Mouse (Mus musculus) limb, embryonic 14.5 days (tissue): Measurements from ENCODE around the gene Zfp112. TPM values are rescaled to one million over a fixed set of nuclear protein-coding genes. Genes with fewer than 3 reads are reported as not detected.

Experiments used
- ATAC-seq: fragments of 200-750 bp; cut with Nextera tagmentation; 2 replicates; pipeline ENCODE4 v1.8.0; 2017; ENCODE audit warnings: low read depth, moderate number of reproducible peaks, moderate TSS enrichment; ENCODE audit not compliant: low FRiP score
- DNase-seq: peaks from one replicate; pipeline ENCODE4 v3.0.0-alpha.2; 2015; ENCODE audit warnings: low spot score
- H3K27ac ChIP-seq: fragments of 300-500 bp; sonication (generic); replicated peaks from 2 replicates; pipeline ENCODE4 v1.5.1; 2014; ENCODE audit warnings: low read depth, mild to moderate bottlenecking, low read length, moderate library complexity, mixed read lengths
- H3K27me3 ChIP-seq: fragments of 300-500 bp; sonication (generic); 2 replicates; pipeline ENCODE4 v1.6.1; 2014; ENCODE audit warnings: low read length, mixed read lengths; ENCODE audit not compliant: control insufficient read depth, insufficient read depth
- H3K36me3 ChIP-seq: fragments of 300-500 bp; sonication (generic); 2 replicates; pipeline ENCODE4 v1.6.1; 2014; ENCODE audit warnings: mild to moderate bottlenecking, low read length, moderate library complexity, mixed read lengths; ENCODE audit not compliant: control insufficient read depth, insufficient read depth
- H3K4me1 ChIP-seq: fragments of 300-500 bp; sonication (generic); 2 replicates; pipeline ENCODE4 v1.6.1; 2014; ENCODE audit warnings: antibody characterized with exemption, low read length, mixed read lengths; ENCODE audit not compliant: control insufficient read depth, insufficient read depth
- H3K4me2 ChIP-seq: fragments of 300-500 bp; sonication (generic); replicated peaks from 2 replicates; pipeline ENCODE4 v1.6.1; 2014; ENCODE audit warnings: low read depth, mild to moderate bottlenecking, low read length, moderate library complexity; ENCODE audit not compliant: severe bottlenecking
- H3K4me3 ChIP-seq: fragments of 300-500 bp; sonication (generic); replicated peaks from 2 replicates; pipeline ENCODE4 v1.5.1; 2014; ENCODE audit warnings: low read length
- H3K9ac ChIP-seq: fragments of 300-500 bp; sonication (generic); 2 replicates; pipeline ENCODE4 v1.6.1; 2014; ENCODE audit warnings: mild to moderate bottlenecking, low read depth, low read length, moderate library complexity; ENCODE audit not compliant: severe bottlenecking
- H3K9me3 ChIP-seq: fragments of 300-500 bp; sonication (generic); 2 replicates; pipeline ENCODE4 v1.6.1; 2016; ENCODE audit warnings: low read length; ENCODE audit not compliant: control insufficient read depth
- POLR2A ChIP-seq: fragments of 200-500 bp; IDR thresholded peaks from 2 replicates; pipeline ENCODE4 v1.8.0; 2012; ENCODE audit warnings: inconsistent platforms, mild to moderate bottlenecking, moderate library complexity, borderline replicate concordance; ENCODE audit not compliant: insufficient read depth, insufficient read length; ENCODE audit errors: extremely low read depth
- WGBS: fragments of 180-500 bp; shearing (Covaris S2); extraction: QIAGEN DNeasy Blood & Tissue Kit; methylation state at CpG from one replicate; pipeline ENCODE4 v1.1.7; 2014; 5-methylcytosine and 5-hydroxymethylcytosine counted together
- polyA plus RNA-seq, 2 experiments: library from polyadenylated mRNA; depleted of rRNA in 1 of 2; stranded (reverse) in 1 of 2; unstranded in 1 of 2; fragments of >200 nt; fragmentation: Nextera tagmentation in 1 of 2; extraction: Ambion mirVana in 1 of 2; gene quantifications; 2 replicates each; pipeline versions ENCODE4 v1.2.1 to v1.2.3; 2012 to 2014

Gene Zfp112
- polyA plus RNA-seq, 2 experiments = 5.1 to 5.9 TPM

DNA sequence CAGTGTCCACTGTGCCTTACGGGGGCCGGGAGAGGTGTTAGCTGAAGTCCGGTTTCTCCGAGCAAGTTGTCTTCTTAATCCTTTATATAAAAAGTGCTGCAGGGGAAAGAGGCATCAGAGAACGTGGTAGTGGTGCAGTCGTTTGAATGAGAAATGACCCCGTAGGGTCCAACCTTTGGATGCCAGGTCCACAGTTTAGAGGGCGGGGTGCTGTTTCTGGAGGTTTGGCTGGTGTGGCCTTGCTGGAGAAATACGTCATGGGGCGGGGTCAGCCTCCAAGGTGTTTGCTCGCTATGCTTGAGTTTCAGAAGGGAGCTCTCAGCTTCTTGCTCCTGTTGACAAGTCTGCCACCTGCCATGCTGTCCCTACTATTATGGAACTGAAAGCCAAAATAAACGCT is 887 bp downstream of the Zfp112 start:
- Histone ChIP-seq H3K27me3 (no peaks in the 10 kb centered on the region), H3K27ac (peak overlapping the region; percentile 80), H3K4me2 (peak overlapping the region; percentile 65), H3K9me3 (peaks cover 14% of the 10 kb centered on the region), H3K4me3 (peak overlapping the region; percentile 71), H3K9ac (peak overlapping the region; percentile 79), H3K36me3 (peaks cover 8% of the 10 kb centered on the region), H3K4me1 (no peaks in the 10 kb centered on the region)
- peak; percentile 31 for DNase-seq
- ATAC-seq = no peak
- TF ChIP-seq POLR2A = no peak
- 11% methylated on average over 12 of the region's 12 CpGs for WGBS

DNA sequence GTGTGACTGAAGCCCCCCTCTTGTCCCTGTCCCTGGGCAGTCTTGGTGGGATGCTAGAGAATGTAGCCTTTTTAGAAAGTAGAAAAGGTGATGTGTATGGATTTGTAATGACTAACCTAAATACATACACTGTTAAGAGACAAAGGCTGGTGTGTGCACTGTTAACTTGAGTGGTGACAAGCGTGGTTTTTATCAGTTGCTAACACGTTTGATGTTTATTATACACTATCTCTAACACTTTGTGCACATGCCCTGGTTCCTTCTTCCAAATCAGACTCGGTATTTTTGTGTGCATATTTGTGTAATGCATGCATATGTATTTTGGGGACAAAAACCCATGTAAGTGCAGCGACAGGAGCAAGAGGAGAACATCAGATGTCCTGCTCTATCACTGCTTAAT is 4.5 kb downstream of the Zfp112 start:
- ATAC-seq (no peak), DNase-seq (no peak)
- WGBS = 80% methylated on average over 4 of the region's 4 CpGs
- Histone ChIP-seq H3K4me2 (no peak overlapping the region), H3K4me1 (no peaks in the 10 kb centered on the region), H3K27ac (no peak overlapping the region), H3K27me3 (no peaks in the 10 kb centered on the region), H3K9ac (no peak overlapping the region), H3K36me3 (no peaks in the 10 kb centered on the region), H3K9me3 (no peaks in the 10 kb centered on the region), H3K4me3 (no peak overlapping the region)
- TF ChIP-seq POLR2A = no peak

- no peak for DNase-seq
- peak overlapping the region; percentile 65 for H3K4me3 ChIP-seq
- H3K27me3 ChIP-seq = no peaks in the 10 kb centered on the region
- ATAC-seq = peak; percentile 39
- WGBS = 17% methylated on average over 6 of the region's 6 CpGs
- H3K9me3 ChIP-seq = no peaks in the 10 kb centered on the region
- TF ChIP-seq POLR2A = no peak
- H3K27ac ChIP-seq = no peak overlapping the region
- peaks cover 9% of the 10 kb centered on the region; the same call in 1 of the 2 replicates for H3K4me1 ChIP-seq
- peak overlapping the region; percentile 75 for H3K9ac ChIP-seq
- H3K36me3 ChIP-seq = peaks cover 21% of the 10 kb centered on the region
- peak overlapping the region; percentile 70 for H3K4me2 ChIP-seq
Measured at GRCm38 (mm10) chr7:24133425-24133995, 21.4 kb downstream of the Zfp112 start.

- peak; percentile 96 for ATAC-seq
- DNase-seq = peak; percentile 92
- Histone ChIP-seq H3K4me2 (peak within 1 kb of the TSS; percentile 70), H3K4me1 (peaks cover 9% of the 10 kb centered on the region; the same call in 1 of the 2 replicates), H3K4me3 (peak within 1 kb of the TSS; percentile 65), H3K27ac (no peak within 1 kb of the TSS), H3K9ac (peak within 1 kb of the TSS; percentile 75), H3K9me3 (no peaks in the 10 kb centered on the region), H3K36me3 (peaks cover 26% of the 10 kb centered on the region), H3K27me3 (no peaks in the 10 kb centered on the region)
- WGBS = 4% methylated on average over 32 of the region's 32 CpGs
- TF ChIP-seq POLR2A = peak; percentile 59; the same call in 1 of the 2 replicates
Measured at GRCm38 (mm10) chr7:24133996-24134828, 22.1 kb downstream of the Zfp112 start, which contains the start of gene Zfp235. Gene Zfp235 (plus strand): TSS chr7:24134169.

- WGBS = 92% methylated on average over 6 of the region's 6 CpGs
- Histone ChIP-seq H3K9me3 (no peaks in the 10 kb centered on the region), H3K27ac (no peak overlapping the region), H3K27me3 (no peaks in the 10 kb centered on the region), H3K4me3 (no peak overlapping the region), H3K9ac (no peak overlapping the region), H3K4me2 (no peak overlapping the region), H3K4me1 (no peaks in the 10 kb centered on the region), H3K36me3 (peaks cover 34% of the 10 kb centered on the region)
- DNase-seq = no peak
- no peak for TF ChIP-seq POLR2A
- ATAC-seq = no peak
Measured at GRCm38 (mm10) chr7:24142566-24142965, 30.5 kb downstream of the Zfp112 start.
